Mouse (Mus musculus) MEL (cell line): Measurements from ENCODE around the gene Rab11fip4. TPM values are rescaled to one million over a fixed set of nuclear protein-coding genes. Genes with fewer than 3 reads are reported as not detected.

ENCODE experiments used
- DNase-seq: peaks from one replicate; pipeline ENCODE4 v3.0.0; 2011; ENCODE audit warnings: low read depth, low spot score
- H3K27ac ChIP-seq: 2 replicates; pipeline ENCODE4 v1.5.1; 2012; ENCODE audit warnings: low read depth, mild to moderate bottlenecking, control low read depth, low read length, moderate library complexity; ENCODE audit not compliant: control insufficient read depth
- H3K27me3 ChIP-seq, 2 experiments: fragments of 150-350 bp in 1 of 2; sonication (generic) in 1 of 2; 2 replicates each; pipeline ENCODE4 v1.6.1; 2012; ENCODE audit warnings: low read length in 2 of 2, mild to moderate bottlenecking in 2 of 2, improper control_type of control experiment in 1 of 2, moderate library complexity in 1 of 2; ENCODE audit not compliant: insufficient read depth in 2 of 2, control insufficient read depth in 1 of 2
- H3K36me3 ChIP-seq, 2 experiments: 2 replicates each; pipeline ENCODE4 v1.6.1; 2012 to 2014; ENCODE audit warnings: low read length in 2 of 2, improper control_type of control experiment in 1 of 2, inconsistent platforms in 1 of 2, mild to moderate bottlenecking in 1 of 2; ENCODE audit not compliant: insufficient read depth in 2 of 2, control insufficient read depth in 1 of 2
- H3K4me1 ChIP-seq, 2 experiments: fragments of 150-350 bp in 1 of 2; sonication (generic) in 1 of 2; 2 replicates each; pipeline ENCODE4 v1.6.1; 2012; ENCODE audit warnings: low read length in 2 of 2, improper control_type of control experiment in 1 of 2, mild to moderate bottlenecking in 1 of 2; ENCODE audit not compliant: insufficient read depth in 2 of 2, control insufficient read depth in 1 of 2
- H3K4me3 ChIP-seq, 2 experiments: fragments of 150-350 bp in 1 of 2; sonication (generic) in 1 of 2; 2 replicates each; pipeline ENCODE4 v1.5.1; 2012; ENCODE audit warnings: low read depth in 2 of 2, low read length in 2 of 2, mild to moderate bottlenecking in 2 of 2, moderate library complexity in 2 of 2, control low read depth in 1 of 2, improper control_type of control experiment in 1 of 2; ENCODE audit not compliant: control insufficient read depth in 1 of 2, insufficient read depth in 1 of 2
- H3K79me2 ChIP-seq: 2 replicates; pipeline ENCODE4 v1.6.1; 2012; ENCODE audit warnings: mild to moderate bottlenecking, low read length, moderate library complexity; ENCODE audit not compliant: control insufficient read depth, poor library complexity, insufficient read depth
- H3K9ac ChIP-seq: 2 replicates; pipeline ENCODE4 v1.6.1; 2012; ENCODE audit warnings: low read depth, mild to moderate bottlenecking, control low read depth, low read length, moderate library complexity; ENCODE audit not compliant: control insufficient read depth, poor library complexity, severe bottlenecking
- H3K9me3 ChIP-seq: fragments of 150-350 bp; sonication (generic); replicated peaks from 2 replicates; pipeline ENCODE4 v1.6.1; 2012; ENCODE audit warnings: mild to moderate bottlenecking, low read length, improper control_type of control experiment, moderate library complexity; ENCODE audit not compliant: insufficient read depth
- CHD2 ChIP-seq: IDR thresholded peaks from 2 replicates; pipeline ENCODE4 v1.6.1; 2011; ENCODE audit warnings: low read length, improper control_type of control experiment
- CTCF ChIP-seq, 3 experiments: IDR thresholded peaks in 2 of 3; conservative IDR thresholded peaks in 1 of 3; 2 replicates each; pipeline ENCODE4 v1.5.1; 2011 to 2012; ENCODE audit warnings: low read length in 3 of 3, low read depth in 2 of 3, mild to moderate bottlenecking in 2 of 3, improper control_type of control experiment in 1 of 3, inconsistent platforms in 1 of 3, mixed read lengths in 1 of 3, moderate library complexity in 1 of 3; ENCODE audit not compliant: control insufficient read depth in 1 of 3, insufficient read depth in 1 of 3, poor library complexity in 1 of 3, severe bottlenecking in 1 of 3
- ELF1 ChIP-seq: IDR thresholded peaks from 2 replicates; pipeline ENCODE4 v1.6.1; 2014; ENCODE audit warnings: low read depth, mild to moderate bottlenecking, inconsistent platforms, low read length, improper control_type of control experiment, moderate library complexity
- EP300 ChIP-seq, 2 experiments: IDR thresholded peaks; 2 replicates each; pipeline ENCODE4 v1.6.1; 2011; ENCODE audit warnings: improper control_type of control experiment in 2 of 2, low read length in 2 of 2, low read depth in 1 of 2, mild to moderate bottlenecking in 1 of 2
- GABPA ChIP-seq: IDR thresholded peaks from 2 replicates; pipeline ENCODE4 v1.6.1; 2012; ENCODE audit warnings: low read depth, mild to moderate bottlenecking, inconsistent platforms, low read length, improper control_type of control experiment, moderate library complexity
- GATA1 ChIP-seq: IDR thresholded peaks from 2 replicates; pipeline ENCODE4 v1.6.1; 2011; ENCODE audit warnings: low read depth, low read length, improper control_type of control experiment
- HCFC1 ChIP-seq: IDR thresholded peaks from 2 replicates; pipeline ENCODE4 v1.6.1; 2012; ENCODE audit warnings: low read depth, mild to moderate bottlenecking, inconsistent platforms, low read length, improper control_type of control experiment, moderate library complexity
- KAT2A ChIP-seq: conservative IDR thresholded peaks from 2 replicates; pipeline ENCODE4 v1.6.1; 2012; ENCODE audit warnings: low read depth, low read length, improper control_type of control experiment, inconsistent platforms
- MAFK ChIP-seq: IDR thresholded peaks from 2 replicates; pipeline ENCODE4 v1.6.1; 2011; ENCODE audit warnings: low read depth, mild to moderate bottlenecking, low read length, improper control_type of control experiment, borderline replicate concordance
- MAX ChIP-seq: IDR thresholded peaks from 2 replicates; pipeline ENCODE4 v1.6.1; 2011; ENCODE audit warnings: low read length, improper control_type of control experiment
- MXI1 ChIP-seq: IDR thresholded peaks from 2 replicates; pipeline ENCODE4 v1.6.1; 2011; ENCODE audit warnings: mild to moderate bottlenecking, low read depth, low read length, improper control_type of control experiment
- MYB ChIP-seq: IDR thresholded peaks from 2 replicates; pipeline ENCODE4 v1.6.1; 2011; ENCODE audit warnings: mild to moderate bottlenecking, low read depth, low read length, improper control_type of control experiment
- MYC ChIP-seq: IDR thresholded peaks from 2 replicates; pipeline ENCODE4 v1.6.1; 2011; ENCODE audit warnings: low read depth, mild to moderate bottlenecking, low read length, improper control_type of control experiment, moderate library complexity
- POLR2A ChIP-seq, 2 experiments: IDR thresholded peaks; 2 replicates each; pipeline ENCODE4 v1.6.1; 2011 to 2012; ENCODE audit warnings: low read length in 2 of 2, mild to moderate bottlenecking in 2 of 2, control low read depth in 1 of 2, improper control_type of control experiment in 1 of 2, low read depth in 1 of 2, moderate library complexity in 1 of 2; ENCODE audit not compliant: control insufficient read depth in 1 of 2, insufficient read depth in 1 of 2, poor library complexity in 1 of 2
- RAD21 ChIP-seq: IDR thresholded peaks from 2 replicates; pipeline ENCODE4 v1.6.1; 2011; ENCODE audit warnings: mild to moderate bottlenecking, low read depth, low read length, improper control_type of control experiment
- TAL1 ChIP-seq: IDR thresholded peaks from 2 replicates; pipeline ENCODE4 v1.6.1; 2012; ENCODE audit warnings: mild to moderate bottlenecking, inconsistent platforms, low read length, moderate library complexity, mixed read lengths
- ZC3H11A ChIP-seq: IDR thresholded peaks from 2 replicates; pipeline ENCODE4 v1.6.1; 2012; ENCODE audit warnings: low read depth, mild to moderate bottlenecking, inconsistent platforms, low read length, improper control_type of control experiment
- ZNF384 ChIP-seq: IDR thresholded peaks from 2 replicates; pipeline ENCODE4 v1.6.1; 2012; ENCODE audit warnings: low read depth, mild to moderate bottlenecking, inconsistent platforms, low read length, improper control_type of control experiment
- polyA plus RNA-seq, 2 experiments: library from polyadenylated mRNA; stranded (reverse) in 1 of 2; unstranded in 1 of 2; fragments of >175 nt in 1 of 2; fragments of >200 nt in 1 of 2; gene quantifications; 2 replicates each; pipeline versions ENCODE4 v1.2.1 to v1.2.4; 2012; ENCODE audit warnings: low replicate concordance in 2 of 2, low read depth in 1 of 2; ENCODE audit not compliant: insufficient read length in 2 of 2, insufficient read depth in 1 of 2, missing spikeins in 1 of 2
- total RNA-seq: library from RNA; depleted of rRNA; stranded (reverse); fragments of 300-350 nt; gene quantifications from 2 replicates; pipeline ENCODE4 v1.2.3, GENCODE M21; 2012

Rab11fip4 gene
- total and polyA plus RNA-seq, 3 experiments: under 0.01 to 0.03 TPM; not detected in 1

- Histone ChIP-seq H3K9me3 (no peaks in the 10 kb centered on the region), H3K27me3 (peaks cover 14 to 17% of the 10 kb centered on the region in 2 experiments), H3K4me3 (no peak overlapping the region), H3K79me2 (no peaks in the 10 kb centered on the region), H3K9ac (no peak overlapping the region), H3K36me3 (peaks cover 0 to 5% of the 10 kb centered on the region in 2 experiments; a peak in 2 of 4 replicates), H3K4me1 (peaks cover 0 to 5% of the 10 kb centered on the region in 2 experiments; a peak in 2 of 4 replicates), H3K27ac (no peak overlapping the region)
- TF ChIP-seq MAX: no peak
- no peak for DNase-seq
Observed at GRCm38 (mm10) chr11:79647071-79647501, 56.1 kb downstream of the Rab11fip4 start.

DNA sequence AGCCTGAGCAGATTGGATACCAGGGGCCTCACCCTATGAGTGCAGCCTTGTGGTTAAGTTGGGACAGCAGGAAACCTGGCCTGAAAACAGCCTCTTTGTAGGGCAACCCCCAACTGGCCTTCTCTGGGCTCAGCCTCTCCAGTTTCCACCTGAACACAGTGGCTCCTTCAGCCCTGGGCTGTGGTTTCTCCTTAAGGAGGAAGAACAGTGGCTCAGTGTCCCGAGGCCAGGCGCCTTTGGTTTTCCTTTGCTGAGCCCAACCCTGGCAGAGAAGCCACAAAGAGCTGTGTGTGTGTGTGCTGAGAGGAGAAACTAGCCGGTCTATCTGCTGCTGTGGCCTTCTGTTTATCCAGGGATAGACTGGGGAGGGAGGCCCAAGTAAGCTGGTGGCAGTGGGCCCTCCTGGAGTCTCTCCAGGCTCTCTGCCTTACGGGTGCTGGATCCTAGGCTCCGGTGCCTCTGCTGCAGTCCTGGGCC, 59.4 kb downstream of the Rab11fip4 start:
- no peaks in the 10 kb centered on the region for H3K9me3 ChIP-seq
- TF ChIP-seq HCFC1 (no peak), POLR2A (IDR thresholded peaks at IDR 0.05; ENCODE audit: control insufficient read depth in 1 of 2, insufficient read depth in 1 of 2, low read depth in 1 of 2, low read length in 2 of 2, poor library complexity in 1 of 2) (no peak), RAD21 (no peak)
- no peak overlapping the region for H3K9ac ChIP-seq
- DNase-seq: no peak
- no peak overlapping the region for H3K4me3 ChIP-seq
- no peaks in the 10 kb centered on the region for H3K36me3 ChIP-seq
- no peaks in the 10 kb centered on the region for H3K79me2 ChIP-seq
- no peak overlapping the region for H3K27ac ChIP-seq
- H3K27me3 ChIP-seq: peaks cover 14 to 19% of the 10 kb centered on the region in 2 experiments
- no peaks in the 10 kb centered on the region for H3K4me1 ChIP-seq

DNA sequence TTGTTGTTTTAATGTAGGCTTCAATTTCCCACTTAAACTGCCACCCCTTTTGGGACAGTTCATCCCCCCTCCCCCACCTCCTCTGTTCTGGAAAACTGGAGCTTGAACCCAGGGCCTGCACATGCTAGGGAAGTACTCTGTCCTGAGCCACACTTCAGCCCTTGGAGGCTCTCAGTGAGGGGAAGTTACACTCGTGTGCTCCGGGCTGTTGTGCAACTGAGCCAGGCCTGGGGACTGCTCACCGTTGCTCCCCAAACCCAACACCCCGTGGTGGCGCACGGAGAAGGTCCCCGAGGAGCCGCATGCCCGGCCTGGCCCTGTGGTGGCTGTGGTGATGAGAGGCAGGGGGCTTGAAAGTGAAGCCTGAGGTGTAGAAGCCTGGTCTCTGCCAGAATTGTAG, 61.2 kb downstream of the Rab11fip4 start:
- DNase-seq: no peak
- Histone ChIP-seq H3K4me1 (no peaks in the 10 kb centered on the region), H3K27me3 (peaks cover 11 to 19% of the 10 kb centered on the region in 2 experiments), H3K36me3 (no peaks in the 10 kb centered on the region), H3K4me3 (no peak overlapping the region), H3K79me2 (no peaks in the 10 kb centered on the region), H3K9me3 (no peaks in the 10 kb centered on the region), H3K27ac (no peak overlapping the region), H3K9ac (no peak overlapping the region)
- no peak for TF ChIP-seq CTCF (IDR thresholded peaks at IDR 0.05 in 2 of 3, conservative IDR thresholded peaks at IDR 0.05 in 1 of 3; ENCODE audit: control insufficient read depth in 1 of 3, insufficient read depth in 1 of 3, low read depth in 2 of 3, low read length in 3 of 3, poor library complexity in 1 of 3, severe bottlenecking in 1 of 3)
- TF ChIP-seq MXI1: no peak

DNA sequence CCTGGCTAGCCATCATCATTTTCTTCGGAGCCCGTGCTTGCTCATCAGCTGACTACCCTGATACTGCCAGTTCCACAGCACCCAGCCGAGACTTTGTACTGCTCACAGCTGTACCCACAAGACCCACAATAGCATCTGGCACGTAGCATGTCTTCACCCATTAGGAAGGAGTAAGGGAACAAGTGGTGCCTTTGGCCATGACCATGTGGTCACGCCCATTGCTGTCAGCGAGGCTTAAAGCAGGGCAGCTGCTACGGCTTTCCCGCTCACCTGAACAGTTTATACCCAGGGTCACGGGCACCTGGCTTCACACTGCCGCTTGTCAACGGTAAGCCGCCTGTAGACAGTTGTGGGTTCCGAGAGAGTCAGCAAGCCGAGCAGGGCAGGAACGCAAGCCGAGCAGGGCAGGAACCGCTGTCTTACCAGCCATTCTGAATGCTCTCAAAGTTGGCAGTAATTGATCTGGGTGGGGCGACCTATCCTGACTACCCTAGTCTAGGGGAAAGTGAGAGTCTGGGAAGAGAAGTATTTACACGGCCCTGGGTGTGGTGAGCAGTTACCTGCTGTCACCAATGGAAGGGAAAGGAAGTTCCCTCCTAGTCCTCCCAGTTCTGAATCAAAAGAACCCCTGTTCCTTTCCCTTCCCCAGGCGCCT, 62.0 kb downstream of the Rab11fip4 start:
- H3K27ac ChIP-seq: no peak overlapping the region
- DNase-seq: no peak
- no peaks in the 10 kb centered on the region for H3K36me3 ChIP-seq
- no peaks in the 10 kb centered on the region for H3K4me1 ChIP-seq
- H3K4me3 ChIP-seq: no peak overlapping the region
- no peaks in the 10 kb centered on the region for H3K79me2 ChIP-seq
- H3K9me3 ChIP-seq: no peaks in the 10 kb centered on the region
- H3K9ac ChIP-seq: no peak overlapping the region
- TF ChIP-seq MYB (no peak), CTCF (IDR thresholded peaks at IDR 0.05 in 2 of 3, conservative IDR thresholded peaks at IDR 0.05 in 1 of 3; ENCODE audit: control insufficient read depth in 1 of 3, insufficient read depth in 1 of 3, low read depth in 2 of 3, low read length in 3 of 3, poor library complexity in 1 of 3, severe bottlenecking in 1 of 3) (no peak), RAD21 (no peak), ZNF384 (no peak), TAL1 (no peak), KAT2A (no peak), GATA1 (no peak), CHD2 (no peak), MYC (no peak), ELF1 (no peak), GABPA (no peak), EP300 (IDR thresholded peaks at IDR 0.05; ENCODE audit: low read depth in 1 of 2, low read length in 2 of 2) (no peak), ZC3H11A (no peak), MAFK (no peak)
- peaks cover 6 to 18% of the 10 kb centered on the region in 2 experiments for H3K27me3 ChIP-seq
